Mouse (Mus musculus) right cerebral cortex, adult 2 months (tissue): ENCODE measurements around the gene N4bp2l2.
"Not testable (repeated sequence)": the region's sequence is repeated elsewhere in the genome, so short reads cannot be mapped to it uniquely, and the experiment has no call there.

ENCODE experiments used
- DNase-seq, 2 experiments: peaks; one replicate each; pipeline ENCODE4 v3.0.0; 2021 to 2022; ENCODE audit warnings: low spot score in 2 of 2

N4bp2l2 gene

DNA sequence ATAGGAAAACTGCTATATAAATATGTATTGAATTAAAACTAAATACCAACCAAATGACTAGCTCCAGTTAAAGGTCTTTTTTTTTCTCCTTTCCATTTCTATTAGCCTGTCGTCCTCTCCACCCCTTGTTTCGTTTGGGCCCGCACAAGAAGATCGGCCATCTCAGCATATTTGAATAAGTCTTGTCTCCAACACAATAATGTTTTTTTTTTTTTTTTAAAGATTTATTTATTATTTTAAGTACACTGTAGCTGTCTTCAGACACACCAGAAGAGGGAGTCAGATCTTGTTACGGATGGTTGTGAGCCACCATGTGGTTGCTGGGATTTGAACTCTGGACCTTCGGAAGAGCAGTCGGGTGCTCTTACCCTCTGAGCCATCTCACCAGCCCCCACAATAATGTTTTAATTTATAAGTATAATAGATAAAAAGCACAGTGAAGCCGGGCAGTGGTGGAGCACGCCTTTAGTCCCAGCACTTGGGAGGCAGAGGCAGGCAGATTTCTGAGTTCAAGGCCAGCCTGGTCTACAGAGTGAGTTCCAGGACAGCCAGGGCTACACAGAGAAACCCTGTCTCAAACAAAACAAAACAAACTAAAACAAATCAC lies at the start of gene N4bp2l2:
Gene N4bp2l2, minus strand, starts transcription at position 51 of the 607 bp plus-strand sequence.
- not testable (repeated sequence) for DNase-seq

- DNase-seq = no peak
Measured at GRCm38 (mm10) chr5:150713431-150713830, 47.4 kb upstream of the N4bp2l2 start.

- no peak for DNase-seq
Measured at GRCm38 (mm10) chr5:150711503-150711902, 45.5 kb upstream of the N4bp2l2 start.

DNA sequence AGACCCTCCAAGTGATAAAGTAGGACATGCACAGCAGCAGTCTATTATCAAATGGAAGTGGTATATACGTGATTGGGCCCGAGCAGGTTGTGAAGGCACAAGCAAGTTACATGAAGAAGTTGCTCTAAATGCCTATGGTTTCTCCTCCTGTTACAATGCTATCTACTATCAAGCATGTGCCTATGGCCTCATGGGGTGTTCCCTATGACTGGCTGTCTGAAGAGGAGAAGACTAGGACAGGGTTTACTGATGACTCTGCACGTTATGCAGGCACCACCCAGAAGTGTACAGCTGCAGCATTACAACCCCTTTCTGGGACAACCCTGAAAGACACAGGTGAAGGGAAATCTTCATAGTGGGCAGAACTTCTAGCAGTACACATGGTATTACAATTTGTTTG lies 41.2 kb upstream of the N4bp2l2 start:
- DNase-seq = not testable (repeated sequence)

DNA sequence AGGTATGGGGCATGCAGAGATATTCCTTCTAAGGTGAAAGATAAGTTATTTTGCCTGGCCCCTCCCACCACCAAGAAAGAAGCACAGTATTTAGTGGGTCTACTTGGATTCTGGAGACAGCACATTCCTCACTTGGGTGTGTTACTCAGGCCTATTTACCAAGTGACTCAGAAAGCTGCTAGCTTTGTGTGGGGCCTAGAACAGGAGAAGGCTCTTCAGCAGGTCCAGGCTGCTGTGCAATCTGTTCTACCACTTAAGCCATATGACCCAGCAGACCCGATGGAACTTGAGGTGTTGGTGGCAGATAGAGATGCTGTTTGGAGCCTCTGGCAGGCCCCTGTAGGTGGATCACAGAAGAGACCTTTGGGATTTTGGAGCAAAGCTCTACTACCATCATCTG lies 40.7 kb upstream of the N4bp2l2 start:
- not testable (repeated sequence) for DNase-seq

GRCm38 (mm10) chr5:150702714-150703113 lies 36.7 kb upstream of the N4bp2l2 start:
- peak; percentile 70 to 79 for DNase-seq

GRCm38 (mm10) chr5:150693277-150693676 lies 27.3 kb upstream of the N4bp2l2 start:
- DNase-seq = no peak

DNA sequence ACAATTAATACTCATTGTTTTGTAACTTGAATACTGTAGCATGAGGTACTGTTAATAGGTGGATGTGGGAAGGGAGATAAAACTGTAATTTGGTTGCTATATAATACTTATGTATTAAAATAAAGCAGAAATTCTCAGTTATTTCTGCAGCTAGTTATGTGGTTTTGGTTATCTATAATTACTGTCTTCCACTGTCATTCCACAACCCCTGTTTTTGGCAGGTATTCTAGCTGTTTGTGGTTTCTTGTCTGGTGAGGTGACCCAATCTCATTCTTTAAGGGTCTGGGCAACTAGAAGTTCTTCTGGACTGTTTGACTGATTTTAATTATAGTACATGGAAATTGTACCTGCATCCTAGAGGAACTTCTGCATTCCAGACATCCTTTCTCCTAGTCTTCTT lies 24.7 kb upstream of the N4bp2l2 start:
- no peak for DNase-seq

GRCm38 (mm10) chr5:150682862-150683261 lies 16.9 kb upstream of the N4bp2l2 start:
- not testable (repeated sequence) for DNase-seq

- DNase-seq = no peak
Measured at GRCm38 (mm10) chr5:150674866-150675265, 8.9 kb upstream of the N4bp2l2 start.

- no peak for DNase-seq
Measured at GRCm38 (mm10) chr5:150673880-150674621, 8.1 kb upstream of the N4bp2l2 start.

- DNase-seq = peak; percentile 89 to 90
Measured at GRCm38 (mm10) chr5:150673153-150673835, 7.3 kb upstream of the N4bp2l2 start, which contains the start of gene Pds5b. Gene Pds5b (plus strand): TSS chr5:150673739.

DNA sequence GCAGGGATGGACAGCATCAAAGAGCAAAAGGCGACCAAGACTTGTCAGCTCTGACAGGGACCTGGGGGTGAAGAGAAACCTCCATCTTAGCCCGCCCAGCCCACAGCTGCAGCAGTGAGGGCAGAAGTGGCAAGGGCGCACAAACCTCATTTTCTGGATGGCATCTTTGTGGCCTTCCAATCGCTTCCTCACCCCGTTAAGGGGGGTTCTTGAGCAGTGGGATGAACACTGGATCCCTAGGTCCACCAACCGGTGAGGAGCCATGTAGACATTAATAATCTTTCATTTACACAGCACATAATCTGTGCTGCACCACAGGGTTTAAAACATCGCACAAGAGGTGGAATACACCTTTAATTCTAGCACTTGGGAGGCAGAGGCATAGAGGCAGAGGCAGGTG lies 6.4 kb upstream of the N4bp2l2 start:
- DNase-seq = no peak

- no peak for DNase-seq
Measured at GRCm38 (mm10) chr5:150668731-150669130, 2.7 kb upstream of the N4bp2l2 start.

DNA sequence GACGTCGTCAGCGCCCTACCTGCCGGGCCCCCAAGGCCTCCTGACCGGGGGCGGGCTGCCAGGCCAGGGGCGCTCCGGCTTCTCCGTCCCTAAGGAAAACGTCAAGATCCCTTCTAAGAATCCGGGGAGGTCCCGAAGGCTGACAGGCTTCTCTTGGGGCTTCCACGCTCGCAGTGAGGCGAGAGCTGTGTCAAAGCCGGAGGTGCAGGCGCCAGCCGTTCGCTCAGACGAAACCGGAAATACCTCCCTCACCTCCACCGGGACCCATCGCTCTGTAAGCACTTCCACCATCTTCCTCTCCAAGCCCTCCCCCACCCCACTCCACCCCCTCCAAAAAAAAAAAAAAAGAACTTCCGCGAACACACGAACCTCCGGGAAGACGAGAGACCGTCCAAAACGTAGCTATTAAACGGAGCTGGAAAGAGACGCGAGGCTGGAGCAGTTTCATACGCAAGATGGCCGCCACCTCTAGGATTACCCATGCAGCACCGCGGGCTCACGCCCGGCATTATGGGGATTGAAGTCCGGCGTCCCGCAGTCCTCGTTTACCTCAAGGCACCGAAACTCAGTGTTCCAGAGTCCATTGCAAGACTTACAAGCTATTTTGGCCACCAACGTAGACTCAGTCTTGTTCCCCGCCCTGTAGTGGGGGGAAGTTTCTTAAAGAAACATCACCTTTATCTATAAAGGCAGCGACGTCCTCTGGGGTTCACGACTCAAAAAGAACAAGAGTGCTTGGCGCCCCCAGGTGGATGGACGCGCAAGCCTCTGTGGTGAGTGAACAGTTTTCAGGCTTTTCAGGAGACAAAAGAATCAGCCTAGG lies 640 bp downstream of the N4bp2l2 start:
- peak; percentile 96 to 99 for DNase-seq

- no peak for DNase-seq
Measured at GRCm38 (mm10) chr5:150664794-150665131, 1.2 kb downstream of the N4bp2l2 start.

DNA sequence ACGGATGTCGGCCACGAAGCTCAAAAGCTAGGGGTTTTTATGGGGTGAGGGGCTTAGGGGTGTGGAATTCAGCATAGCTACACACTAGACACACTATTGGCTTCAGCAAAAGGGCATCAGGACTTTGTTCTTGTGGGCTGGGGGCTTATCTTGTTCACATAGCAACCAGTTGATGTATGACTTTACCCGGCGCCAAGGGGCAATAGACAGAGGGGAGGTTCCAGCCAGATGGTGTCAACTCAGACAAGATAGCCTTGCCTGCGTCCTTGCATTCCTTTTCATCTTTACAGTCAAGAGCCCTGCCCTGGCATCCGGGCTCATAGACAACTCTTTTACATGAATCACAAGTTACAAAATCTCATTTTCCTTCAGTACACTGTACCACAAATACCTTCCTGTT lies 2.1 kb downstream of the N4bp2l2 start:
- DNase-seq = not testable (repeated sequence)

DNA sequence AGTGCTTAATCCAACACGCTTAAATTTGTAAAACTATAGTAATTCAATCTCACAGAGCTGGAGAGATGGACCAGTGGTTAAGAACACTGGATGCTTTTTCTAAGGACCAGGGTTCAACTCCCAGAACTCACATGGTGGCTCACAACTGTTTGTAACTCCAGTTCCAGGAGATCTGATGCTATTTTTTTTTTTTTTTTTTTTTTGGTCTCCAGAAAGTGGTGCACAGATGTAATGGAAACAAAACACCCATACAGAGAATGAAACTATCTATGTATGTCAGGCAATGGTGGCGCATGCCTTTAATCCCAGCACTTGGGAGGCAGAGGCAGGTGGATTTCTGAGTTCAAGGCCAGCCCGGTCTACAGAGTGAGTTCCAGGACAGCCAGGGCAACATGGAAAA lies 5.7 kb downstream of the N4bp2l2 start:
- DNase-seq = not testable (repeated sequence)

DNA sequence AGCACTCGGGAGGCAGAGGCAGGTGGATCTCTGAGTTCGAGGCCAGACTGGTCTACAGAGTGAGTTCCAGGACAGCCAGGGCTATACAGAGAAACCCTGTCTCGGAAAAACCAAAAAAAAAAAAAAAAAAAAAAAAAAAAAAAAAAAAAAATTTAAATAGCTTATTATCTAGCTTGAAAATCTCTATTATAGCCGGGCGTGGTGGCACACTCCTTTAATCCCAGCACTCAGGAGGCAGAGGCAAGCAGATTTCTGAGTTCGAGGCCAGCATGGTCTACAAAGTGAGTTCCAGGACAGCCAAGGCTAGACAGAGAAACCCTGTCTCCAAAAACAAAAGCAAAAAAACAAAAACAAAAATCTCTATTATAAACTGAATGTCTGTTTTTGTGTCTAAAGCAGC lies 6.6 kb downstream of the N4bp2l2 start:
- not testable (repeated sequence) for DNase-seq

GRCm38 (mm10) chr5:150654548-150654947 lies 11.4 kb downstream of the N4bp2l2 start:
- no peak for DNase-seq

DNA sequence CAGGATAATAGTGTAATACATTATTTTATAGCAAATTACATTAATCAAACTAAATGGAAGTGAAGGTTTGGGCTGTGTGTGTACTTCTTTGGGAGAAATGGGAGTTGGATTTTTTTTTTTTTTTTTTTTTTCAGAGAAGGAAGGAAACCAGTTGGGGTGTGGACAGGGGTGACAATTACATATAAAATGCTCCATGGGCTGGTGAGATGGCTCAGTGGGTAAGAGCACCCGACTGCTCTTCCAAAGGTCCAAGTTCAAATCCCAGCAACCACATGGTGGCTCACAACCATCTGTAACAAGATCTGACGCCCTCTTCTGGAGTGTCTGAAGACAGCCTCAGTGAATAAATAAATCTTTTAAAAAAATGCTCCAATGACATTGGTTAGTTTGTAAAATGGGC lies 13.4 kb downstream of the N4bp2l2 start:
- no peak for DNase-seq

GRCm38 (mm10) chr5:150644926-150645325 lies 21.1 kb downstream of the N4bp2l2 start:
- no peak for DNase-seq
